Mouse (Mus musculus): ENCODE results near the gene Sox15. TPM values are rescaled to one million over a fixed set of nuclear protein-coding genes. Genes with fewer than 3 reads are reported as not detected.

The Sox15 gene
- total RNA-seq, 1 experiment = 6.6 TPM

DNA sequence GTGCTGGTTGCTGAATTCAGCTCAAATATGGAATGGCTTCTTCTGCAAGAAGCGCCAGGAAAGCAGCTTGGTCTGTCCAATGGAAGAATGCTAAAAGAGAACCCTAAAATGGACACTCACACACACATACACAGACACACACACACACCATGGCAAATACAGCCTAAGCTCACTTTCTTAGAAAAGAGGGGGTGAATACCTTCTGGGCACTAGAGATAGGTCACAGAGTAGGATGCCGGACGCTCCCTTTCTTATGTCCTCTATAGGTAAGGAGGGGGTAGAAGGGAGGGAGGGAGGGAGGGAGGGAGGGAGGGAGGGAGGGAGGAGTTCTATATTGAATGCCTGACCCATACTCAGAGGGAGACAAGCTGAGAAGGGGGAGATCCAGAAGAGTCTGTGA lies 46.6 kb upstream of the Sox15 start:
- H3K27ac ChIP-seq (ENCODE audit: insufficient read depth, low read depth, low read length, poor library complexity, severe bottlenecking) = no peak overlapping the region
- no peaks in the 10 kb centered on the region for H3K36me3 ChIP-seq (ENCODE audit: control insufficient read depth, insufficient read depth, low read length, poor library complexity, severe bottlenecking)
- peaks cover 0 to 10% of the 10 kb centered on the region in 2 experiments; a peak in 1 of 4 replicates for H3K4me1 ChIP-seq (ENCODE audit: control insufficient read depth in 2 of 2, insufficient read depth in 2 of 2, low read length in 2 of 2, poor library complexity in 1 of 2)
- no peaks in the 10 kb centered on the region for H3K9me3 ChIP-seq (ENCODE audit: control insufficient read depth, insufficient read depth, low read depth, low read length)
- in situ Hi-C loops (cut with MboI; ENCODE audit: low sequenced_read_pairs in 2 of 2, unreplicated experiment in 2 of 2) = no loop called here
- TF ChIP-seq HCFC1 (IDR thresholded peaks at IDR 0.05; ENCODE audit: borderline replicate concordance, insufficient read depth, low read length) (no peak), ZNF384 (IDR thresholded peaks at IDR 0.05; ENCODE audit: low read depth, low read length) (no peak), CHD2 (IDR thresholded peaks at IDR 0.05; ENCODE audit: low read depth, low read length) (no peak), MAFK (IDR thresholded peaks at IDR 0.05; ENCODE audit: insufficient read depth, low read depth, low read length) (no peak), ZC3H11A (IDR thresholded peaks at IDR 0.05; ENCODE audit: borderline replicate concordance, low read depth, low read length) (no peak)
- no peak for DNase-seq (ENCODE audit: low read depth, low spot score)
- H3K9ac ChIP-seq (ENCODE audit: insufficient read depth, low read depth, low read length, poor library complexity, severe bottlenecking) = no peak overlapping the region
- no peak overlapping the region for H3K4me3 ChIP-seq (ENCODE audit: insufficient read depth in 1 of 2, low read depth in 1 of 2, low read length in 2 of 2, poor library complexity in 1 of 2, severe bottlenecking in 1 of 2)

DNA sequence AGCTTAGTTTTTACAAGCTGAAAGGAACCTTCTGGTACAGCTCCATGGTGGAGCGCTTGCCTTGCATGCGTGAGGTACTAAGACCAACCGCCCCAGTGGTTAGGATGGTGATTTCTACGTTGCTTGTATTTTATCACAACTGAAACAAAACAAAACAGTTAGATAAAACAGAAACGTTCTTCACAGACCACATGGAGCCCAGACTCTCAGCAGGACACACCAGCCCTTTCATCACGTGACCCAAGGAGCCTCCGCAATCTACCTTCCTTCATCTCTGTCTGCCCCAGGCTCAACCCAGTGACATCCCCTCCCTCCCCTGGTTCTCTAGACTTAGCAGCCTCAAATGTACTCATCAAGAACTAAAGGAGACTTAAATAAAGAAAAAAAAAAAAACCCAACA lies 45.7 kb upstream of the Sox15 start:
- Histone ChIP-seq H3K27ac (ENCODE audit: insufficient read depth, low read depth, low read length, poor library complexity, severe bottlenecking) (no peak overlapping the region), H3K36me3 (ENCODE audit: control insufficient read depth, insufficient read depth, low read length, poor library complexity, severe bottlenecking) (no peaks in the 10 kb centered on the region), H3K9ac (ENCODE audit: insufficient read depth, low read depth, low read length, poor library complexity, severe bottlenecking) (no peak overlapping the region), H3K9me3 (ENCODE audit: control insufficient read depth, insufficient read depth, low read depth, low read length) (no peaks in the 10 kb centered on the region), H3K4me1 (ENCODE audit: control insufficient read depth in 2 of 2, insufficient read depth in 2 of 2, low read length in 2 of 2, poor library complexity in 1 of 2) (peaks cover 0 to 9% of the 10 kb centered on the region in 2 experiments; a peak in 1 of 4 replicates), H3K4me3 (ENCODE audit: insufficient read depth in 1 of 2, low read depth in 1 of 2, low read length in 2 of 2, poor library complexity in 1 of 2, severe bottlenecking in 1 of 2) (no peak overlapping the region)
- in situ Hi-C loops (cut with MboI; ENCODE audit: low sequenced_read_pairs in 2 of 2, unreplicated experiment in 2 of 2) = no loop called here
- DNase-seq (ENCODE audit: low read depth, low spot score) = no peak
- TF ChIP-seq CHD2 (IDR thresholded peaks at IDR 0.05; ENCODE audit: low read depth, low read length) (no peak), ZNF384 (IDR thresholded peaks at IDR 0.05; ENCODE audit: low read depth, low read length) (no peak)

DNA sequence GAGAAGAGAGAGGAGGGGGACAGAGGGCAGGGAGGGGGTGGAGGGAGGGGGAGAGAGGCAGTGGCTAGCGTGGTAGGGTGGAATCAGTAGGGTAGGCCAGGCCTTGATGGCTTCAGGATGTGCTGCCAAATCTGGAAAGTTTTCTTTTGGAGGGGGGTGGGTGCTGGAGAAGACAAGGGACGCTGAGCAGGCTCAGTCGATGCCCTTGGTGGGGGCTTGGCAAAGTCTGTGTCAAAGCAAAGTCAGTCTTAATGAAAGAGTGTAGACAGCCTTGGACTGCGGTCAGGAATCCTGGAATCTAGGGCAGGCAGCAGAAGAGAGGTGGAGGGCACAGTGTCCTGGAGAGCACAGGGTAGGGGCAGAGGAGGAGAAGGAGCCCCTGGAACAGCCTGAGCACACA lies 44.2 kb upstream of the Sox15 start:
- H3K4me3 ChIP-seq (ENCODE audit: insufficient read depth in 1 of 2, low read depth in 1 of 2, low read length in 2 of 2, poor library complexity in 1 of 2, severe bottlenecking in 1 of 2) = no peak overlapping the region
- no peak overlapping the region for H3K9ac ChIP-seq (ENCODE audit: insufficient read depth, low read depth, low read length, poor library complexity, severe bottlenecking)
- no peak overlapping the region for H3K27ac ChIP-seq (ENCODE audit: insufficient read depth, low read depth, low read length, poor library complexity, severe bottlenecking)
- TF ChIP-seq ZC3H11A (IDR thresholded peaks at IDR 0.05; ENCODE audit: borderline replicate concordance, low read depth, low read length) = no peak
- no peak for TF ChIP-seq HCFC1 (IDR thresholded peaks at IDR 0.05; ENCODE audit: borderline replicate concordance, insufficient read depth, low read length)
- no peak for TF ChIP-seq CHD2 (IDR thresholded peaks at IDR 0.05; ENCODE audit: low read depth, low read length)
- TF ChIP-seq ZNF384 (IDR thresholded peaks at IDR 0.05; ENCODE audit: low read depth, low read length) = no peak
- no peak for TF ChIP-seq MAFK (IDR thresholded peaks at IDR 0.05; ENCODE audit: insufficient read depth, low read depth, low read length)
- peaks cover 0 to 9% of the 10 kb centered on the region in 2 experiments; a peak in 1 of 4 replicates for H3K4me1 ChIP-seq (ENCODE audit: control insufficient read depth in 2 of 2, insufficient read depth in 2 of 2, low read length in 2 of 2, poor library complexity in 1 of 2)
- in situ Hi-C loops (cut with MboI; ENCODE audit: low sequenced_read_pairs in 2 of 2, unreplicated experiment in 2 of 2) = no loop called here
- no peaks in the 10 kb centered on the region for H3K9me3 ChIP-seq (ENCODE audit: control insufficient read depth, insufficient read depth, low read depth, low read length)
- DNase-seq (ENCODE audit: low read depth, low spot score) = no peak
- H3K36me3 ChIP-seq (ENCODE audit: control insufficient read depth, insufficient read depth, low read length, poor library complexity, severe bottlenecking) = no peaks in the 10 kb centered on the region

DNA sequence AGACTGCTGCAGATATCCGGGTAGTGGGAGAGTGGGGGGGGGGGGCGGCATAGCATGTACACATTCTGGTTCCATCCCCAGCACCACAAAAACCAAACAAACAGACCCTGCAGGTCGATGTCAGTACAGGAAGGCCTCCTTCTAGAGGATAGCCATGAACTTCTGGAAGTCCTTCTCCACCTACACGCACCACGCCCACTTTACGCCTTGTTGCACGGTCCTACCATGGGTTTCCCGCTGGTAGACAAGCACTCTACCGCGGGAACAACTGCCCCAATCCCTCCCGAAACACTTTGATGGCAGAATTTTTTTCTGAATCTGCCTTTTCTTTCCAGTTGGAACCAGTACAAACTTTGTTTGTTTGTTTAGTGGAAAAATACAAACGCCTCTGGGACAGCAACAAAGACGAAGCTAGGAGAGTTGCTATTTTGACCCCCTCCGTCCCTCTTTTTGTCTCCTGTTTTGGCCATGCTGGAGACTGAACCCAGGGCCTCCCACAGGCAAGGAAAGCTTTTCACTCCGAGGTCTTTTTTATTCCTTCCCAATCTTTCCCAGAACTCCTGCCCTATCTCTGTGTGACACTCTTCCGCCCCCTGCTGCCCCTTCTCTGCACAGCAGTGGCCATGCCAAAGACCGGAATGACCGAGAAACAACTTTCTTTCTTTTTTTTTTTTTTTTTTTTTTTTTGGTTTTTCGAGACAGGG lies 41.4 kb upstream of the Sox15 start:
- in situ Hi-C loops (cut with MboI; ENCODE audit: low sequenced_read_pairs in 2 of 2, unreplicated experiment in 2 of 2) = no loop called here

More for the DNA sequence above, 41.4 kb upstream of the Sox15 start:
- no peak overlapping the region for H3K27ac ChIP-seq (ENCODE audit: insufficient read depth, low read depth, low read length, poor library complexity, severe bottlenecking)
- no peaks in the 10 kb centered on the region for H3K9me3 ChIP-seq (ENCODE audit: control insufficient read depth, insufficient read depth, low read depth, low read length)
- TF ChIP-seq CHD2 (IDR thresholded peaks at IDR 0.05; ENCODE audit: low read depth, low read length) = no peak
- 0 out of 2 replicates have a peak, but pooled peaks have one; percentile 14 for TF ChIP-seq HCFC1 (IDR thresholded peaks at IDR 0.05; ENCODE audit: borderline replicate concordance, insufficient read depth, low read length)
- peak; percentile 96 for TF ChIP-seq ZNF384 (IDR thresholded peaks at IDR 0.05; ENCODE audit: low read depth, low read length)
- peak; percentile 23 for TF ChIP-seq ZC3H11A (IDR thresholded peaks at IDR 0.05; ENCODE audit: borderline replicate concordance, low read depth, low read length)
- H3K4me3 ChIP-seq (ENCODE audit: insufficient read depth in 1 of 2, low read depth in 1 of 2, low read length in 2 of 2, poor library complexity in 1 of 2, severe bottlenecking in 1 of 2) = peak overlapping the region; percentile 25 to 50; a peak in 3 of 4 replicates
- H3K9ac ChIP-seq (ENCODE audit: insufficient read depth, low read depth, low read length, poor library complexity, severe bottlenecking) = peak overlapping the region; percentile 14; the same call in 1 of the 2 replicates
- H3K36me3 ChIP-seq (ENCODE audit: control insufficient read depth, insufficient read depth, low read length, poor library complexity, severe bottlenecking) = no peaks in the 10 kb centered on the region
- peak; percentile 68 for DNase-seq (ENCODE audit: low read depth, low spot score)
- peaks cover 0 to 6% of the 10 kb centered on the region in 2 experiments; a peak in 1 of 4 replicates for H3K4me1 ChIP-seq (ENCODE audit: control insufficient read depth in 2 of 2, insufficient read depth in 2 of 2, low read length in 2 of 2, poor library complexity in 1 of 2)

All from ES-E14 (cell line).